ENCODE assay signal across 11 mouse cellular contexts in the genomic region with DNA sequence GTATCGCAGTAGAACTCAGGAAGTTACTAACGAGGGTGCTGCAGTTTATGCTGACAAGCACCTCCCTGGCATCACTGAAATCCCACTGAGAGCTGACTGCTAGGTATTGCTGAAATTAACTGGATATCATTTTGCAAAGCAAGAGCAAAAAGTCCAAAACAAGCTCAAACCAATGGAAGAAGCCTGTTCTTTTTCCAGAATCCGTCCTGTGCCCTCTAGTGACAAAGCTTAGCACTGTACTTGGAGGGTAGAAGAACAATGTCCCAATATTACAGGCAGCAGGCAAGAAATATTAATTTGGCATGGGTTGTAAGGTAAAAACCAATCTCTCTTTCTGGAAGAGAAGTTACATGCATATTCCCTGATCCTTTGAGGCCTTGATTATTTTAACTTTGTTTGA.
DNase-seq lines count a peak whose midpoint lies in the region; ATAC-seq and TF ChIP-seq lines count a peak whose summit lies in the region.
"Had no signal": no experiment of that assay in that cellular context is flagged by ENCODE, and none has a peak within 500 bp of the region (broad histone marks: within the 10 kb centered on the region; RNA-seq: fewer than 3 reads in every experiment).

No protein-coding gene starts in this region.

- no peak for DNase-seq in forebrain, postnatal 0 days
- no peak for DNase-seq in forebrain, embryonic 10.5 days (ENCODE audit: extremely low spot score, low spot score)
- no peak for DNase-seq in left cerebral cortex, adult 2 months (ENCODE audit: extremely low spot score in 1 of 2, low spot score in 2 of 2)
- no peak for DNase-seq in left cerebral cortex, postnatal 4 days
- DNase-seq in 416B (ENCODE audit: low read depth) (peak; percentile 50), Patski (ENCODE audit: low read depth, low spot score) (no peak)
- DNase-seq in gastrocnemius, postnatal 4 days (ENCODE audit: low spot score in 2 of 2) = no peak
- DNase-seq: cerebellum, adult 11 months; layer of hippocampus, postnatal 36 days; thymus, adult 18-20 months had no signal

- H3K4me1 ChIP-seq in forebrain, postnatal 0 days (ENCODE audit: insufficient read depth) = no peaks in the 10 kb centered on the region
- no peaks in the 10 kb centered on the region for H3K4me1 ChIP-seq in forebrain, embryonic 10.5 days
- H3K4me1 ChIP-seq: midbrain, embryonic 12.5 days had no signal

- ATAC-seq in forebrain, postnatal 0 days = no peak
- no peak for ATAC-seq in Patski

- POLR2A ChIA-PET in Patski (lab: Charles Lee) = interaction anchor here (0.6 kb wide), 1 partner anchor 36 kb away, joined by 6 read pairs; no protein-coding TSS in a partner anchor

- H3K27me3 ChIP-seq in forebrain, postnatal 0 days (ENCODE audit: insufficient read depth, low read length) = no peaks in the 10 kb centered on the region
- H3K27me3 ChIP-seq in forebrain, embryonic 10.5 days (ENCODE audit: poor library complexity, severe bottlenecking) = no peaks in the 10 kb centered on the region
- H3K27me3 ChIP-seq in Patski = no peaks in the 10 kb centered on the region
- H3K27me3 ChIP-seq: midbrain, embryonic 12.5 days had no signal

- in situ Hi-C loops in Patski (cut with MboI; ENCODE audit: low pct_unique_long_range_greater_than_20kb) = loop anchor here (5.0 to 25.0 kb wide), 2 partner anchors 341 to 586 kb away; no protein-coding TSS in a partner anchor

- no peaks in the 10 kb centered on the region for H3K9me3 ChIP-seq in forebrain, postnatal 0 days (ENCODE audit: low read length)
- H3K9me3 ChIP-seq in forebrain, embryonic 10.5 days = no peaks in the 10 kb centered on the region
- H3K9me3 ChIP-seq: midbrain, embryonic 12.5 days had no signal

- H3K4me2 ChIP-seq in forebrain, postnatal 0 days (ENCODE audit: low read depth) = no peak overlapping the region
- H3K4me2 ChIP-seq: midbrain, embryonic 12.5 days had no signal

- no peaks in the 10 kb centered on the region for H3K36me3 ChIP-seq in forebrain, postnatal 0 days (ENCODE audit: insufficient read depth)
- no peaks in the 10 kb centered on the region for H3K36me3 ChIP-seq in forebrain, embryonic 10.5 days (replicated peaks)
- H3K36me3 ChIP-seq: midbrain, embryonic 12.5 days had no signal

- H3K9ac ChIP-seq in forebrain, postnatal 0 days = no peak overlapping the region
- H3K9ac ChIP-seq: midbrain, embryonic 12.5 days had no signal

- H3K4me3 ChIP-seq in forebrain, postnatal 0 days (ENCODE audit: low read depth, low read length) = no peak overlapping the region
- H3K4me3 ChIP-seq in forebrain, embryonic 10.5 days = no peak overlapping the region
- H3K4me3 ChIP-seq in left cerebral cortex, adult 2 months = no peak overlapping the region
- H3K4me3 ChIP-seq: midbrain, embryonic 12.5 days had no signal

- H3K27ac ChIP-seq in forebrain, postnatal 0 days (ENCODE audit: low read depth, low read length) = no peak overlapping the region
- no peak overlapping the region for H3K27ac ChIP-seq in forebrain, embryonic 10.5 days
- H3K27ac ChIP-seq in left cerebral cortex, adult 2 months = no peak overlapping the region
- H3K27ac ChIP-seq: midbrain, embryonic 12.5 days had no signal

- intact Hi-C loops in left cerebral cortex, adult 2 months (cut with DNase I) = no loop called here
- intact Hi-C loops in left cerebral cortex, postnatal 4 days (cut with DNase I) = loop anchor here (10.0 kb wide), 1 partner anchor 343 kb away; no protein-coding TSS in a partner anchor

- WGBS in forebrain, postnatal 0 days = 68% methylated on average over 3 of the region's 3 CpGs
- 78% methylated on average over 3 of the region's 3 CpGs for WGBS in forebrain, embryonic 10.5 days

- TF ChIP-seq CTCF in forebrain, postnatal 0 days (IDR thresholded peaks at IDR 0.05; ENCODE audit: low read depth) = peak; percentile 49
- peak; percentile 39 for TF ChIP-seq CTCF in left cerebral cortex, adult 2 months (IDR thresholded peaks at IDR 0.05)
- peak; percentile 33 for TF ChIP-seq CTCF in Patski (IDR thresholded peaks at IDR 0.05)

- CTCF ChIA-PET in Patski (lab: Charles Lee) = no interaction called here
